Mouse (Mus musculus): Measurements from ENCODE around the gene Olfml3.

Olfml3 gene

GRCm38 (mm10) chr3:103737778-103738571 lies at the start of gene Olfml3:
TSS of gene Olfml3 (minus strand) at chr3:103738001.
- in situ Hi-C loops (cut with MboI, MseI) = loop anchor here (5.0 to 10.0 kb wide), 2 partner anchors 303 to 341 kb away; no protein-coding TSS in a partner anchor

DNA sequence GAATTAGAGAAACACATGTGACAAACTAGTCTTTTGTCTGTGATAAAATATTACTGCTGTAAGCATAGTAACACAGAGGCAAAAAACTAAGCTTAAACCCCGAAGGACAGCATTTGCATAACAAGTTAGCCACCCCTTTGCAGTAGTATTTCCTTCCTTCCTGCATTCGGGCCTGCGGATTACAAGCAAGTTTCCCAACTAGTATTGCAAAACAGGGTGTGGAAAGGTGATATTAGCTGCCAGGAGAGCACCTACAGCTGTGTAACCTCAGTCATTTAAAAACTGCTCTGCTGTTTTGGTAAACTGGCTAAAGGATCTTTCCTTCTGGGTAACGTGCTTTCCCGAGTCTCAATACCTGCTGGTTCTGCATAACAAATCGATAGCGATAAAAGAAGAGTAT lies 49.4 kb upstream of the Olfml3 start:
- in situ Hi-C loops (cut with MboI, MseI) = no loop called here

GRCm38 (mm10) chr3:103782844-103783609 lies 45.2 kb upstream of the Olfml3 start:
- in situ Hi-C loops (cut with MboI, MseI) = no loop called here

GRCm38 (mm10) chr3:103780777-103781176 lies 43.0 kb upstream of the Olfml3 start:
- in situ Hi-C loops (cut with MboI, MseI) = no loop called here

DNA sequence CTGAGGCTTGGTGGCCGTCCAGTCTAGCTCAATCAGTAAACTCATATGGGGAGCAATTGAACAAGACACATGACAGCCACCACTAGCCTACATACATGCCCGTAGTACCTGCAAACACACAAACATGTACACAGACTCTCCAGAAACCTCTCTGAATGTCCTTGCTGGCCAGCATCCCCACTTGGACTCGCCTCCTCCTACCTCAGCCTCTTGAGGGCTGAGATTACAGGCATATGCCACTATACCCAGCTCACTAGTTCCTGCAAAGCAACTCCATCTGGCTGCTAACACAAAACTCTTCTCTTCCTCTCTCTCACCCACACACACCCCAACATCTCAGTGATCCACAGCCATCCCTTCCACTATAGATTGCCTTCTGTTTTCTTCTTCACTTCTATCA lies 42.5 kb upstream of the Olfml3 start:
- in situ Hi-C loops (cut with MboI, MseI) = no loop called here

- in situ Hi-C loops (cut with MboI, MseI) = no loop called here
Observed at GRCm38 (mm10) chr3:103779183-103779582, 41.4 kb upstream of the Olfml3 start.

GRCm38 (mm10) chr3:103778660-103779059 lies 40.9 kb upstream of the Olfml3 start:
- in situ Hi-C loops (cut with MboI, MseI) = no loop called here

DNA sequence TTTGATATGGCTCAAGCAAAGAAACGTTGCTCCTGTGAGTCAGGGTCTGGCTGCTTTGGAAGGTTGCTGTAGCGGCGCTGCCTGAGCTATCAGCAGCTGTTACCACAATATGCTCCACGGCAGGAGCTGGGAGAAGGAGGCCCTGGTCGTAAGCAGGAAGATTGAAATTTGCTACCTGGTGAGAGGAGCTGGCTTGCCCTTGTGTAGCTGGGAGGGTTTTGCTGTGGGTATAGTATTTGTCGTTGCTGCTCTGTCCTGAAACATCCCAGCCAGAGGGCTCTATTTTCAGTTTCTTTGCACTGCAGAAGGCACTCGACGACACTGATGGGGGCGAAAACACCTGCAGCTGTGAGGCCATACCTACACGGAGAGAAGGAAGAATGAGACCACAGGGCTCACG lies 40.1 kb upstream of the Olfml3 start:
- in situ Hi-C loops (cut with MboI, MseI) = no loop called here

- in situ Hi-C loops (cut with MboI, MseI) = no loop called here
Observed at GRCm38 (mm10) chr3:103774009-103774408, 36.2 kb upstream of the Olfml3 start.

DNA sequence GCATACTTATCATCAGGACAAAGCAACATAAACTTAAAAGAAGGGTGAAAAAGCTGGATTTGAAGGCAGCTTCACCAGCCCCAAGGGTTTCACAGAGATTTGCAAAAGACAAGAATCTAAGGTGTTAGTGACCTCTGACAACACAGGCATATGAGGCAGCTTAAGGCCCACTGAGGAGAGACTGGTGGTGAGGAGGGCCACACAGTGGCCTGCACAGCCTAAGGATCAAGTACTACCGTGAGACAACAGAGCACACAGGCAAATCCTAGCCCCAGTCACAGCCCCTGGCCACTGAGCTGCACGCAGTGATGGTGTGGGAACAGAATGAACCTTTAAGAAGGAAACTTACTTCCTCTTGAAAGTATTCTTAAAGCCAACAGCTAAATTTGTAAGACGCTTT lies 35.7 kb upstream of the Olfml3 start:
- in situ Hi-C loops (cut with MboI, MseI) = no loop called here

DNA sequence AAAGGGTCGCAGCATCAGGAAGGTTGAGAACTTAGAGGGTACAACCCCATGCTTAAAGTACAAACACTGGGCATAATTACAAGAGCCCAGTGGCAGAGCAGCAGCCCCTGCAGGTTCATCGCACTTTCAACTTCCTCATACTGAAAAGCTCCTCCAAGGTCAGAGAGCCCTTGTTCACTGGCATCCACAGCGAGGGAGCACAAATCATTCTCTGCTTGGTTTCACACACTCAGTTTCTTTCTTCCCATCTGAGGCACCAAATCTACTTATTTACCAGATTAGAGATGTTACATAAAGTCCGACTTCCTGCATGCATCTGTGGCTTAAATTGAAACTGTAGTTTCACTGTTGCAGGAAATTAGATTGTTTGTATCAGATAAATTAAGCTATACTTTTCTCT lies 35.0 kb upstream of the Olfml3 start:
- in situ Hi-C loops (cut with MboI, MseI) = no loop called here

- in situ Hi-C loops (cut with MboI, MseI) = no loop called here
Observed at GRCm38 (mm10) chr3:103771531-103772130, 33.8 kb upstream of the Olfml3 start.

DNA sequence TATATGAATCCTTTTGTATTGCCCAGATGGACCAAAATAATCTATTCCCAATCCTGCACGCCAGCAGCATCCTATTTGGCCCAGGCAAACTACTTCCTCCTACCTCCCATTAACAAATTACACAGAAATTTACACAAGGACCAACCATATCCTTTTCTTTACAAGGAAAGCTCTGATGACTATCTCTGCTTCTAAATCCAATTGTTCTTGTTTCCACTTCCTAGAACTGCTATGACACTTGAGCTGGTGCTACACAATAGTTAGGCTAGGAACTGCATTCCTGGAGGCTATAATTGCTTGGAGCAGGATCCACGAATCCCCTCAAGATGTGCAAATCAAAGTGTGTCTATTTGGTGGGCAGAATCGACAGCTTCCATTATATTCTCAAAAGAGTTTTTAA lies 29.0 kb upstream of the Olfml3 start:
- in situ Hi-C loops (cut with MboI, MseI) = no loop called here

- in situ Hi-C loops (cut with MboI, MseI) = no loop called here
Observed at GRCm38 (mm10) chr3:103759261-103759970, 21.6 kb upstream of the Olfml3 start.

DNA sequence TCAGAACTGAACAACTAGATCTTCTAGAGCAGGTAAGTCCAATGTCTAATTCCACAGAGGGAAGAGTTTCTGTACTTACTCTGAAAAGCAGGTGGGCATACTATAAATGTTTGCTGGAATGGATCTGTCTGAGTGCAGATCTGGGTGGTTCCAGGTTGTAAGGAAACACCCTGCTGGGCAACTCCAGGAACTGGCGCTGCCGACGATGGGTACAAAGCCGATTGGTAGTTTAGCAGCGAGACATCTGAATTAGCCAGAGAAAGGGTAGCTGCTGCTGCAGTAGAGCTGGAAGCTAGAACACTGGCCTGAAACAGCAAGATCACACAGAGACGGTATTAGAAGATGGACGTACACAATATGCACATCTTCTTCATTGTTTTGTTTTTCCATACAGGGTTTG lies 20.7 kb upstream of the Olfml3 start:
- in situ Hi-C loops (cut with MboI, MseI) = no loop called here

DNA sequence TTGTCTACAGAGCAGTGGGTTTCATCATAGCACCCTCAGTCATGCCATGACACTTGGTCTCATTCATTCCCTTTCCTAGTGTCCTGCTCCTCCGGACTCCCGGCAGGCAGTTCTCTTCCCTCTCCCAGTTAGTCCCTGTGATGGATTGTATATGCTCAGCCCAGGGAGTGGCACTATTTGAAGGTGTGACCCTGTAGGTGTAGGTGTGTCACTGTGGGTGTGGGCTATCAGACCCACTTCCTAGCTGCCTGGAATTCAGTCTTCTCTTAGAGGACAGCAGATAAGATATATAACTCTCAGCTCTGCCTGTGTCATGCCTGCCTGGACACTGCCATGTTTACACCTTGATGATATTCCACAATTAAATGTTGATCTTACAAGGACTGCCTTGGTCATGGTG lies 19.1 kb upstream of the Olfml3 start:
- in situ Hi-C loops (cut with MboI, MseI) = no loop called here

- in situ Hi-C loops (cut with MboI, MseI) = no loop called here
Observed at GRCm38 (mm10) chr3:103755351-103755750, 17.6 kb upstream of the Olfml3 start.

- in situ Hi-C loops (cut with MboI, MseI) = no loop called here
Observed at GRCm38 (mm10) chr3:103751558-103751957, 13.8 kb upstream of the Olfml3 start.

GRCm38 (mm10) chr3:103746711-103747110 lies 8.9 kb upstream of the Olfml3 start:
- in situ Hi-C loops (cut with MboI, MseI) = no loop called here

- in situ Hi-C loops (cut with MboI, MseI) = no loop called here
Observed at GRCm38 (mm10) chr3:103745001-103745770, 7.4 kb upstream of the Olfml3 start.

DNA sequence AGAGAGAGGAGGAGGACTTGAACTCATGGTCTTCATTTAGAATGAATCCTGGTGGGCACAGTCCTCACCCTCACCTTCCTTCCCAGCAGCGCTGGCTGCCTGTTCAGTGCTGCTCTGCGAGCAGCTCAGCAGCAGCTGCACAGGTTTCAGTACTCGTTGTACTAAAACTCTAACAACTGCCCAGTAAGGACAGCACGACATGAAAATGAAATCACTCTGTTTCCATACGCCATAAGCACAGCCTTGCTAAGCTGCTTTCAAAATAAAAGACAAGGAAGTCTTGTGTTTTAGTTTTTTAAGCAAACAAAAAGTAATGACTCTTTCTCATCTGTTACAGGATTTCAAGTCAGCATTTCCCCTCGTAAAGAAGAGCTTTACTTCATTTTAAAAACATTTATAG lies 5.4 kb upstream of the Olfml3 start:
- in situ Hi-C loops (cut with MboI, MseI) = no loop called here
